Mouse (Mus musculus) hindbrain, postnatal 0 days (tissue): ENCODE results near the gene Ldb1. TPM values are rescaled to one million over a fixed set of nuclear protein-coding genes. Genes with fewer than 3 reads are reported as not detected.
A peak's percentile ranks its signal among the peaks of the same experiment; 100 is the strongest.

Source experiments
- ATAC-seq: fragments of 200-750 bp; cut with Nextera tagmentation; 2 replicates; pipeline ENCODE4 v1.8.0; 2017; ENCODE audit warnings: mild to moderate bottlenecking, moderate TSS enrichment, moderate library complexity
- DNase-seq: peaks from one replicate; pipeline ENCODE4 v3.0.0-alpha.2; 2015; ENCODE audit warnings: low spot score
- H3K27ac ChIP-seq: fragments of 300-500 bp; sonication (generic); 2 replicates; pipeline ENCODE4 v1.5.1; 2014; ENCODE audit warnings: mild to moderate bottlenecking
- H3K27me3 ChIP-seq: fragments of 300-500 bp; sonication (generic); 2 replicates; pipeline ENCODE4 v1.6.1; 2014; ENCODE audit warnings: low read length, mixed read lengths; ENCODE audit not compliant: insufficient read depth
- H3K36me3 ChIP-seq: fragments of 300-500 bp; sonication (generic); 2 replicates; pipeline ENCODE4 v1.6.1; 2014; ENCODE audit warnings: low read length, mixed read lengths; ENCODE audit not compliant: insufficient read depth
- H3K4me1 ChIP-seq: fragments of 300-500 bp; sonication (generic); 2 replicates; pipeline ENCODE4 v1.6.1; 2014; ENCODE audit warnings: antibody characterized with exemption, low read length, mixed read lengths; ENCODE audit not compliant: insufficient read depth
- H3K4me2 ChIP-seq: fragments of 300-500 bp; sonication (generic); 2 replicates; pipeline ENCODE4 v1.6.1; 2014; ENCODE audit warnings: low read depth, mild to moderate bottlenecking, low read length, moderate library complexity, mixed read lengths
- H3K4me3 ChIP-seq: fragments of 300-500 bp; sonication (generic); 2 replicates; pipeline ENCODE4 v1.5.1; 2014; ENCODE audit warnings: low read length
- H3K9ac ChIP-seq: fragments of 300-500 bp; sonication (generic); replicated peaks from 2 replicates; pipeline ENCODE4 v1.6.1; 2014; ENCODE audit warnings: mild to moderate bottlenecking, low read length, moderate library complexity, mixed read lengths
- H3K9me3 ChIP-seq: fragments of 300-500 bp; sonication (generic); 2 replicates; pipeline ENCODE4 v1.6.1; 2016; ENCODE audit warnings: low read length, mixed read lengths
- CTCF ChIP-seq: IDR thresholded peaks from 2 replicates; pipeline ENCODE4 v1.5.1; 2016; ENCODE audit warnings: antibody characterized with exemption, control low read depth, low read depth
- WGBS: fragments of 180-500 bp; shearing (Covaris S2); extraction: QIAGEN DNeasy Blood & Tissue Kit; methylation state at CpG from one replicate; pipeline ENCODE4 v1.1.7; 2014; 5-methylcytosine and 5-hydroxymethylcytosine counted together
- polyA plus RNA-seq: library from polyadenylated mRNA; unstranded; fragments of >200 nt; fragmentation: Nextera tagmentation; extraction: Ambion mirVana; gene quantifications from 2 replicates; pipeline ENCODE4 v1.2.1, GENCODE M21; 2015
- total RNA-seq: library from RNA; depleted of rRNA; stranded (reverse); fragments of >200 nt; gene quantifications from 2 replicates; pipeline ENCODE4 v1.2.3, GENCODE M21; 2014

Ldb1 gene
- total and polyA plus RNA-seq, 2 experiments from 2014 or later = 83.0 to 140 TPM

DNA sequence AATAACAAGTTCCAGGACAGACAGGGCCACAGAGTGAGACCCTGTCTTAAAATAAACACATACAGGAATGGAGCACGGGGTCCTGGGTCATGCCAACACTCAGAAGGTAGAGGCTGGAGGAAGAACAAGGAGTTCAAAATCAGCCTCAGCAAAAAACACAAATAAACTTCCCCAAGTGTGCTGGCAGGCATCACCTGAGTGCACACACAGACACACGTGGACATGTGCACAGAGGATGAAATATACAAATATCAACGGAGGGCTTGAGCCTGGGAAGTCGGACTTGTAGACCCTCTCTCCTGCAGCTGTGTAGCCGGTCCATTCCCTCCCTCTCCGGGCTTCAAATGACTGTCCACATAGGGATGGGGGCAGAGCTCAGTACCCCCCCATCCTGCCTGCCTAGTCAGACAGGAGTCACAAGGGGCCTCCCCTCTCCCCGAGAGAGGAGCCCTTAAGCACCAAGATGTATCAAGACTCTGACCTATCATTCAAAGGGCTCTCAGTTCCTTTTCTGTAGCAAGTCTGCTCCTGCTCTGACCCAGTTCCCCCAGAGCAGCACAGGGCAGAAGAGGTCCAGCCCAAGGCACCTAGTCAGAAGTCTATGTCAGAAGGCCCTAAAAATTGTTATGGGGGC lies 3.6 kb downstream of the Ldb1 start:
- H3K36me3 ChIP-seq = no peaks in the 10 kb centered on the region
- peak overlapping the region; percentile 82 for H3K4me2 ChIP-seq
- ATAC-seq = no peak
- no peaks in the 10 kb centered on the region for H3K27me3 ChIP-seq
- H3K4me1 ChIP-seq = peaks cover 56% of the 10 kb centered on the region
- H3K4me3 ChIP-seq = peak overlapping the region; percentile 59
- peak overlapping the region; percentile 53 for H3K9ac ChIP-seq
- no peak for TF ChIP-seq CTCF
- H3K9me3 ChIP-seq = no peaks in the 10 kb centered on the region
- 11% methylated on average over 7 of the region's 7 CpGs for WGBS
- H3K27ac ChIP-seq = peak overlapping the region; percentile 88
- DNase-seq = no peak

DNA sequence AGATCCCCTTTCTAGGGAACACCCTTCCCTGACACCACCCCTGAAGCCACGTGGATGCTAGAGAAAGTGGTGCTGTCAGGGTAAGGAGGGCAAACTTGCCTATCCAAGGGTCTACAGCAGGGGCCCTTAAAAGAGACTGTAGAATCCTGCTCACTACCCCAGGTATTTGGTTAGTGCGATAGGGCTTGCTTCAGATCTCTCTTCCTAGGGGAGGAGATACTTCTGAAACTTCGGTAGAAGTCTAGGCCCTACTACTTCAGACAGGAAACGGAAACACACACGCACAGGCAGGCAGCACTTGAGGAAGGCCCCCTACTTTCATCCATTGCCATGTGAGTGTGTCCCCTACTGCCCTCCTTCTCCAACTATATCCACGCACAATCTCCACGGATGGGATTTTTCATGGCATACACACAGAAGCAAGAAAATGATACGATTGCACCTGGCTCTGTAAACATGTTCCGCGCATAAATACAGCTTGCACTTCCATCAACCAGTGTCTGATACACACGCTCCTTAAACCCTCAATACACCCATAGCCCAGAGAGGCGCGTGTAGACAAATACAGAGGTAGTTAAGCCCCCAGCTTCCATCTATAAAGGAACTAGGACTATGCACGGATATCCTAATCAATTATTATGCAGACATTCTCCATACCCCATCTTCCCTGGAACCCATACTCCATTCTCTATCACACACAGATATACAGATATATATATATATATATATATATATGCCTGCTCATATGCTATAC lies 4.7 kb downstream of the Ldb1 start:
- Histone ChIP-seq H3K27ac (peak overlapping the region; percentile 82), H3K9ac (peak overlapping the region; percentile 67; the same call in 1 of the 2 replicates), H3K4me3 (peak overlapping the region; percentile 58), H3K27me3 (no peaks in the 10 kb centered on the region), H3K36me3 (peaks cover 8% of the 10 kb centered on the region), H3K9me3 (no peaks in the 10 kb centered on the region), H3K4me2 (peak overlapping the region; percentile 82), H3K4me1 (peaks cover 53% of the 10 kb centered on the region)
- ATAC-seq = no peak
- no peak for TF ChIP-seq CTCF
- no peak for DNase-seq
- WGBS = 40% methylated on average over 14 of the region's 14 CpGs

- DNase-seq (peak; percentile 95), ATAC-seq (peak; percentile 70)
- peak overlapping the region; percentile 82 for H3K27ac ChIP-seq
- peaks cover 16% of the 10 kb centered on the region for H3K36me3 ChIP-seq
- H3K4me3 ChIP-seq = peak overlapping the region; percentile 58
- TF ChIP-seq CTCF = no peak
- no peaks in the 10 kb centered on the region for H3K9me3 ChIP-seq
- peaks cover 53% of the 10 kb centered on the region for H3K4me1 ChIP-seq
- no peaks in the 10 kb centered on the region for H3K27me3 ChIP-seq
- peak overlapping the region; percentile 67 for H3K9ac ChIP-seq
- WGBS = 2% methylated on average over 16 of the region's 30 CpGs
- peak overlapping the region; percentile 82 for H3K4me2 ChIP-seq
Measured at GRCm38 (mm10) chr19:46039478-46039877, 5.5 kb downstream of the Ldb1 start.

DNA sequence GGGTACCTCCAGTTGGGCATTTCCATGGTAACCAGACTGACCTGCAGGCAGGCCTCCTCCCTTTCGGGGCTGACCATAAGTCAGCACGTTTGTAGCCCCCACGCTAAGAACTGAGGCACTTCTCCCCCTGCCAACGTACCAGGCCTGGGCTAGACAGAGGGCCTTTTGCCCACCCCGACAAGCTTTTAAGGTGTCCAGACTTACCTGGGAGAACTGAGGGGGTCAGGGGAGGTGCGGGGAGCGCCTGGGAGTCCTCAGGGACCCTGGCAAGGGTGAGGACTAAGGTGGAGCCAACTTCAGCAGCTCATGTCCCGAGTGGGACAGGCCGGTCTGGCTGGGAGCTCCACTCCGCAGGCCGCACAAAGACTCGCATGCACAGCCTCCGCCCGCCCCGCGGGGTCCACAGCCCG lies 6.2 kb downstream of the Ldb1 start:
- peak overlapping the region; percentile 58 for H3K4me3 ChIP-seq
- TF ChIP-seq CTCF = no peak
- no peaks in the 10 kb centered on the region for H3K9me3 ChIP-seq
- peak overlapping the region; percentile 82 for H3K27ac ChIP-seq
- WGBS = 0% methylated on average over 15 of the region's 17 CpGs
- H3K4me2 ChIP-seq = peak overlapping the region; percentile 82
- DNase-seq (no peak), ATAC-seq (no peak)
- peak overlapping the region; percentile 67 for H3K9ac ChIP-seq
- H3K27me3 ChIP-seq = no peaks in the 10 kb centered on the region
- peaks cover 51% of the 10 kb centered on the region for H3K4me1 ChIP-seq
- H3K36me3 ChIP-seq = peaks cover 23% of the 10 kb centered on the region

GRCm38 (mm10) chr19:46037925-46038850 lies 6.8 kb downstream of the Ldb1 start:
- Histone ChIP-seq H3K36me3 (peaks cover 29% of the 10 kb centered on the region), H3K4me3 (peak overlapping the region; percentile 58), H3K9ac (peak overlapping the region; percentile 67), H3K9me3 (no peaks in the 10 kb centered on the region), H3K4me1 (peaks cover 45% of the 10 kb centered on the region), H3K27ac (peak overlapping the region; percentile 82), H3K4me2 (peak overlapping the region; percentile 82), H3K27me3 (no peaks in the 10 kb centered on the region)
- TF ChIP-seq CTCF = no peak
- 5% methylated on average over 13 of the region's 13 CpGs for WGBS
- DNase-seq (no peak), ATAC-seq (no peak)

GRCm38 (mm10) chr19:46037243-46037924 lies 7.6 kb downstream of the Ldb1 start:
- Histone ChIP-seq H3K4me1 (peaks cover 37% of the 10 kb centered on the region), H3K4me2 (peak overlapping the region; percentile 82), H3K36me3 (peaks cover 37% of the 10 kb centered on the region), H3K4me3 (peak overlapping the region; percentile 58), H3K9me3 (no peaks in the 10 kb centered on the region), H3K27ac (peak overlapping the region; percentile 51), H3K9ac (peak overlapping the region; percentile 44), H3K27me3 (no peaks in the 10 kb centered on the region)
- ATAC-seq (no peak), DNase-seq (no peak)
- TF ChIP-seq CTCF = no peak
- WGBS = 6% methylated on average over 6 of the region's 6 CpGs
